Mouse (Mus musculus): Measurements from ENCODE around the gene Gins2. TPM values are rescaled to one million over a fixed set of nuclear protein-coding genes. Genes with fewer than 3 reads are reported as not detected.

The Gins2 gene
- polyA plus RNA-seq, 1 experiment from 2014 or later = 65.3 TPM

GRCm38 (mm10) chr8:120620441-120620840 lies 31.3 kb upstream of the Gins2 start:
- ATAC-seq (ENCODE audit: low FRiP score) = no peak
- Histone ChIP-seq H3K36me3 (no peaks in the 10 kb centered on the region), H3K27me3 (no peaks in the 10 kb centered on the region), H3K9me3 (replicated peaks) (no peaks in the 10 kb centered on the region), H3K4me2 (replicated peaks) (no peak overlapping the region), H3K9ac (no peak overlapping the region), H3K4me1 (peaks cover 36% of the 10 kb centered on the region), H3K27ac (no peak overlapping the region), H3K4me3 (no peak overlapping the region)
- WGBS = 54% methylated on average over 7 of the region's 7 CpGs

- Histone ChIP-seq H3K4me2 (replicated peaks) (no peak overlapping the region), H3K27ac (no peak overlapping the region), H3K36me3 (no peaks in the 10 kb centered on the region), H3K27me3 (no peaks in the 10 kb centered on the region), H3K4me3 (no peak overlapping the region), H3K9ac (no peak overlapping the region), H3K9me3 (replicated peaks) (no peaks in the 10 kb centered on the region), H3K4me1 (peaks cover 37% of the 10 kb centered on the region)
- ATAC-seq (ENCODE audit: low FRiP score) = no peak
- WGBS = 73% methylated on average over 11 of the region's 11 CpGs
Observed at GRCm38 (mm10) chr8:120619235-120620180, 30.4 kb upstream of the Gins2 start.

DNA sequence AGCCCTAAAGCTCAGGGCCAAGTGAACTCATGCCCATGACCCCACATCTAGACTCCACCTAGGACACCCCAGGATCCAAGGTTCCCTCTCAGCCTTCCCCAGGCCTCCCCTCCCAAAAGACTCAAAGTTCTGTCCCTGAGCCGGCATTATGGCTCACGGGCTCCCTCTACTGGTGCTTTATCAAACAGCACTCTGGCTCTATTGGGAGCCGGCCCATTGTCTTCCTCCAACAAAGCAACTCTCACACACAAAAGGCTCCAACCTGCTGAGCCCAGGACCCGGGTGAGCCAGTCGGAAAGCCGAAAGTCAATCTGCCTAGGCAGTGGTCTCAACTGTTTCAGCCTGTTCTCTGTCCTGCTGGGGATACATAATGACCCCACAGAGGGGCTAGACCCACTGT lies 29.0 kb upstream of the Gins2 start:
- Histone ChIP-seq H3K4me2 (replicated peaks) (peak overlapping the region; percentile 30; the same call in 1 of the 2 replicates), H3K4me1 (peaks cover 34% of the 10 kb centered on the region), H3K4me3 (no peak overlapping the region), H3K27me3 (no peaks in the 10 kb centered on the region), H3K9ac (0 out of 2 replicates have a peak overlapping the region, but pooled peaks have one; percentile 23), H3K36me3 (no peaks in the 10 kb centered on the region), H3K27ac (peak overlapping the region; percentile 81), H3K9me3 (replicated peaks) (no peaks in the 10 kb centered on the region)
- under 1% methylated on average over 6 of the region's 6 CpGs for WGBS
- ATAC-seq (ENCODE audit: low FRiP score) = peak; percentile 29

GRCm38 (mm10) chr8:120616663-120617626 lies 27.8 kb upstream of the Gins2 start:
- Histone ChIP-seq H3K4me3 (no peak overlapping the region), H3K4me1 (peaks cover 32% of the 10 kb centered on the region), H3K27ac (peak overlapping the region; percentile 83), H3K9ac (peak overlapping the region; percentile 43; the same call in 1 of the 2 replicates), H3K36me3 (no peaks in the 10 kb centered on the region), H3K4me2 (replicated peaks) (no peak overlapping the region), H3K27me3 (no peaks in the 10 kb centered on the region), H3K9me3 (replicated peaks) (no peaks in the 10 kb centered on the region)
- WGBS = 25% methylated on average over 7 of the region's 8 CpGs
- ATAC-seq (ENCODE audit: low FRiP score) = peak; percentile 75

DNA sequence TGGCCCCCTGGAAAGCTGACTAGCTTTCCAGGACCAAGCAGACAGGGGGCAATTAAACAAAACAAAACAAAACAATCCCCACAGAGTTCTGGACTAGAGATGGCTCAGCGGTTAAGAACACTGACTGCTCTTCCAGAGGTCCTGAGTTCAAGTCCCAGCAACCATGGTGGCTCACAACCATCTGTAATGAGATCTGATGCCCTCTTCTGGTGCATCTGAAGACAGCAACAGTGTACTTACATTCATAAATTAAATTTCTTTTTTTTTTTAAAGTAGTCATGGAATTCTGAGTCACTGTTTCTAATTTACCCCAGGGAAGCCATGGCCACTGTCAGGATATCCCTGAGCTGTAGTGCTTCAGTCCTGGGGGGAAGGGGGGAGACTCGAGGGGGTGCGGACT lies 25.4 kb upstream of the Gins2 start:
- no peak overlapping the region for H3K4me3 ChIP-seq
- no peak overlapping the region for H3K4me2 ChIP-seq (replicated peaks)
- H3K27ac ChIP-seq = no peak overlapping the region
- no peaks in the 10 kb centered on the region for H3K9me3 ChIP-seq (replicated peaks)
- peaks cover 26% of the 10 kb centered on the region for H3K4me1 ChIP-seq
- H3K36me3 ChIP-seq = no peaks in the 10 kb centered on the region
- no peak overlapping the region for H3K9ac ChIP-seq
- ATAC-seq (ENCODE audit: low FRiP score) = no peak
- 90% methylated on average over 3 of the region's 3 CpGs for WGBS
- H3K27me3 ChIP-seq = 0 out of 2 replicates have a peak, but pooled peaks cover 5% of the 10 kb centered on the region

GRCm38 (mm10) chr8:120610824-120611223 lies 21.7 kb upstream of the Gins2 start:
- Histone ChIP-seq H3K9me3 (replicated peaks) (no peaks in the 10 kb centered on the region), H3K4me1 (peaks cover 4% of the 10 kb centered on the region; the same call in 1 of the 2 replicates), H3K36me3 (no peaks in the 10 kb centered on the region), H3K4me2 (replicated peaks) (no peak overlapping the region), H3K9ac (no peak overlapping the region), H3K4me3 (no peak overlapping the region), H3K27me3 (0 out of 2 replicates have a peak, but pooled peaks cover 13% of the 10 kb centered on the region), H3K27ac (no peak overlapping the region)
- ATAC-seq (ENCODE audit: low FRiP score) = no peak
- 86% methylated on average over 6 of the region's 6 CpGs for WGBS

DNA sequence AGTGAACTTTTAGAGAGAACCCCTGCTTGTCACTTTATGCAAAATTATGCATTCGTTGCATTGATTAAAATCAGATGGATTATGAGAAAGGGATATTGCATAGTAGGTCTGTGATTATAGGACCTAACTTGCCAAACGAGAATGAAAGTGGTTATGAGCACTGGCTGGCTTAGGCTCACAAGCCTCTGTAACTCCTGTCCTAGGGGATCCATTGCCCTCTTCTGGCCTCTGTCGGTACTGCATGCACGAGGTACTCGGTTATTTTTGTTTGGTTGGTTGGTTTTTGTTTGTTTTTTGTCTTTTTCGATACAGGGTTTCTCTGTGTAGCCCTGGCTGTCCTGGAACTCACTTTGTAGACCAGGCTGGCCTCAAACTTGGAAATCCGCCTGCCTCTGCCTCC lies 18.8 kb upstream of the Gins2 start:
- no peak for ATAC-seq (ENCODE audit: low FRiP score)
- no peak overlapping the region for H3K4me3 ChIP-seq
- H3K36me3 ChIP-seq = no peaks in the 10 kb centered on the region
- H3K9ac ChIP-seq = no peak overlapping the region
- no peak overlapping the region for H3K27ac ChIP-seq
- H3K4me2 ChIP-seq (replicated peaks) = no peak overlapping the region
- 0 out of 2 replicates have a peak, but pooled peaks cover 2% of the 10 kb centered on the region for H3K4me1 ChIP-seq
- H3K27me3 ChIP-seq = 0 out of 2 replicates have a peak, but pooled peaks cover 13% of the 10 kb centered on the region
- H3K9me3 ChIP-seq (replicated peaks) = no peaks in the 10 kb centered on the region
- WGBS = 12% methylated on average over 7 of the region's 7 CpGs

GRCm38 (mm10) chr8:120607460-120607859 lies 18.4 kb upstream of the Gins2 start:
- no peak overlapping the region for H3K4me3 ChIP-seq
- peaks cover 6% of the 10 kb centered on the region; the same call in 1 of the 2 replicates for H3K4me1 ChIP-seq
- 81% methylated on average over 9 of the region's 9 CpGs for WGBS
- H3K36me3 ChIP-seq = no peaks in the 10 kb centered on the region
- H3K9ac ChIP-seq = no peak overlapping the region
- no peak overlapping the region for H3K4me2 ChIP-seq (replicated peaks)
- no peaks in the 10 kb centered on the region for H3K9me3 ChIP-seq (replicated peaks)
- no peak; the same call in 1 of the 2 replicates for ATAC-seq (ENCODE audit: low FRiP score)
- 0 out of 2 replicates have a peak, but pooled peaks cover 13% of the 10 kb centered on the region for H3K27me3 ChIP-seq
- H3K27ac ChIP-seq = no peak overlapping the region

DNA sequence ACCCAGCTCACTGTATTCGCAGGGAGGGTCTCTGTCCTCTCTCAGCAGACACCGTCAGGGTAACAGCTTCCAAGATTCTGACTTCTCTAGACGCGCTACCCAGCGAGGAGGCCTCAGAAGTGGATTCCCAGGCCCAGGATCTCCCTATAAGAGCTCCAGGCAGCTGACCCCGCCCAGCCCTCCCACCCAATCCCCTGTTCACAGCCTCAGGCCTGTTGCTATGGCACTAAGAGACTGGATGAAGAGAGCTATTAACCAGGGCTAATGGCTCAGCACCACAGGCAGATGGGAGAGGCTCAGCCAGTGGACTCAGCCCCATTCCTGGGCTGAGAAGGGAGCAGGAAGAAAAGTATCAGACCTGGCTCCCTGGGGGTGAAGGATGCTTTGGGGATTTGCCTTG lies 13.6 kb upstream of the Gins2 start:
- peak; percentile 49 for ATAC-seq (ENCODE audit: low FRiP score)
- H3K9me3 ChIP-seq (replicated peaks) = no peaks in the 10 kb centered on the region
- no peak overlapping the region for H3K4me2 ChIP-seq (replicated peaks)
- no peak overlapping the region for H3K9ac ChIP-seq
- WGBS = 39% methylated on average over 6 of the region's 6 CpGs
- H3K4me3 ChIP-seq = no peak overlapping the region
- H3K36me3 ChIP-seq = no peaks in the 10 kb centered on the region
- peaks cover 18% of the 10 kb centered on the region for H3K4me1 ChIP-seq
- H3K27me3 ChIP-seq = peaks cover 5% of the 10 kb centered on the region; the same call in 1 of the 2 replicates
- no peak overlapping the region for H3K27ac ChIP-seq

DNA sequence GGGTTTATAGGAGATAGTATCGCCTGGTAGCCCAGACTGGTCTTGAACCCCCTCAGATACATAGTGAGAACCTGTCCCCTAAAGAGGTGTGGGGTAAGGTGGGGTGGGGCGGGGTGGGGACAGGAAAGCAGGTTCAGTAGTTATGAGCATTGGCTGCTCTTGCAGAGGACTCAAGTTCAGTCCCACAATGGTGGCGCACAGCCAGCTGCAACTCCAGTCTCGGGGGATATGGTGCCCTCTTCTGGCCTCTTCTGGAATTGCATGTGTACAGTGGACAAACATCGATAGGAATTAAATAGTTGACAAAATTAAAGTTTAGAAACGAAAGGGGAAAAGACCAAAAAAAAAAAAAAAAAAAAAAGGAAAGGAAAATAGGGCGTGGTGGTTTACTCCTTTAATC lies 10.4 kb upstream of the Gins2 start:
- Histone ChIP-seq H3K4me3 (no peak overlapping the region), H3K27ac (no peak overlapping the region), H3K9ac (no peak overlapping the region), H3K9me3 (replicated peaks) (no peaks in the 10 kb centered on the region), H3K4me2 (replicated peaks) (no peak overlapping the region), H3K4me1 (peaks cover 18% of the 10 kb centered on the region), H3K36me3 (no peaks in the 10 kb centered on the region), H3K27me3 (peaks cover 5% of the 10 kb centered on the region; the same call in 1 of the 2 replicates)
- no peak for ATAC-seq (ENCODE audit: low FRiP score)
- 59% methylated on average over 7 of the region's 7 CpGs for WGBS

DNA sequence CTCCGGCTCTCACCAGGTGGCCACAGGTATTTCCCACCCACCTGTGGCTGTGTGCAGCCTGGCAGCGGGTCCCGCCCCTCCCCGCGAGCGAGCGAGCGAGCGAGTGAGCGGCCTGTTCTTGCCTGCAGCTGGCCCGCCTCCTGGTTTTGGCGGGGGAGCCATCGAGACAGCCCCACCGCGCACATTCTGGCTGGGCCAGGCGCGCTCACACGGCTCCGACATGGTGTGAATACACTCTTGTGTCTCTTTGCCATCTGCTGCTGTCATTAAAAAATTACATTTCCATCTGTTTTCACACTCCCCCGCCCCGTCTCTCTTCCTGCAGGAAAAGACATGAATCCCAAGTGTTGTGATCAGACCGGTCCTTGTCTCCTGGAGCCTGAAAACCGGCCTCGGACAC lies 9.5 kb upstream of the Gins2 start:
- Histone ChIP-seq H3K4me1 (peaks cover 18% of the 10 kb centered on the region), H3K36me3 (no peaks in the 10 kb centered on the region), H3K27me3 (peaks cover 5% of the 10 kb centered on the region; the same call in 1 of the 2 replicates), H3K9me3 (replicated peaks) (no peaks in the 10 kb centered on the region), H3K9ac (no peak overlapping the region), H3K4me2 (replicated peaks) (peak overlapping the region; percentile 25), H3K27ac (no peak overlapping the region), H3K4me3 (0 out of 2 replicates have a peak overlapping the region, but pooled peaks have one; percentile 7)
- 23% methylated on average over 24 of the region's 24 CpGs for WGBS
- ATAC-seq (ENCODE audit: low FRiP score) = no peak

DNA sequence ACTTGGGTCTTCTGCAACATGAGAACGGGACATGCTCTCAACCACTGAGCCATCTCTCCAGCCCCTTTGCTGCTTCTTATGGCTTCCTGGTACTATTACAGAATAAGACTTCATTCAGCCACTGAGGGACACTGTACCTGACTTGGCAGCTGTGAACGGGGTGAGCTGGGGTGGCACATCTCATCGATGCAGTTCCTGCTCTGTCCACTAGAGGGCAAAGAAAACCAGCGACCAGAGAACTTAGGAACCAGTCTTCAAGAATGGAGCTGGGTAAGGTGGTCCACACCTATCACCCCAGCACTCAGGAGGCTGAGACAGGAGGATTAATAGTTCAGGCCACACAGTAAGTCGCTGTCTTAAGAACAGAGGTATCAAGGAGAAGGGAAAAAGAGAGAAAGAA lies 6.9 kb upstream of the Gins2 start:
- WGBS = 11% methylated on average over 5 of the region's 5 CpGs
- peaks cover 14% of the 10 kb centered on the region for H3K4me1 ChIP-seq
- H3K9ac ChIP-seq = no peak overlapping the region
- no peaks in the 10 kb centered on the region for H3K9me3 ChIP-seq (replicated peaks)
- H3K27ac ChIP-seq = no peak overlapping the region
- H3K4me3 ChIP-seq = no peak overlapping the region
- H3K27me3 ChIP-seq = peaks cover 5% of the 10 kb centered on the region; the same call in 1 of the 2 replicates
- no peak overlapping the region for H3K4me2 ChIP-seq (replicated peaks)
- H3K36me3 ChIP-seq = no peaks in the 10 kb centered on the region
- no peak for ATAC-seq (ENCODE audit: low FRiP score)
